Mouse (Mus musculus): ENCODE measurements around the gene Gm813. TPM values are rescaled to one million over a fixed set of nuclear protein-coding genes. Genes with fewer than 3 reads are reported as not detected.

Gm813 gene
- polyA plus RNA-seq, 1 experiment from 2014 or later: not detected

DNA sequence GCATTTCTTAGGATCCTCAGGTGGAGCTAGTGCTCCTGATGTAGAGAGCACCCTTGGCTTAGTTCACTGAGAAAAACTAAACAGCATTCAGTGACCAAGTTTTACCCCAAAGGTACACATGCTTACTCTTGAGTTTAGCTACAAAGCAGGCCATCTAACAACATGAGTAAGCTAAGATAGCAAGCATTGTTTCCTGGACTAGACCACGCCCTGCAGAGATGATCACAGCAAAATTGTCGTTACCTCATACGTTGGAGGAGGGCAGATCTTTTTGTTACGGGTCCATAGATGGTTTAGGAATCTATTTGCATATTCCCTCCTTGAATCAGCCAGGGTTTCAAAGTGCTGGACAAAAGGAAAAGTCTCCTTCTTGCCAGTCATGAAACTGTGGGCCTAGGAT, 20.7 kb upstream of the Gm813 start:
- no peak overlapping the region for H3K4me2 ChIP-seq
- no peaks in the 10 kb centered on the region for H3K9me3 ChIP-seq (replicated peaks)
- 6% methylated on average over 4 of the region's 4 CpGs for WGBS (ENCODE audit: insufficient replicate concordance)
- H3K4me3 ChIP-seq (replicated peaks): no peak overlapping the region
- H3K36me3 ChIP-seq (replicated peaks): no peaks in the 10 kb centered on the region
- ATAC-seq (ENCODE audit: insufficient read depth): peak; percentile 57; the same call in 1 of the 2 replicates
- H3K27ac ChIP-seq (replicated peaks): peak overlapping the region; percentile 26
- peaks cover 15% of the 10 kb centered on the region for H3K4me1 ChIP-seq (replicated peaks)
- H3K27me3 ChIP-seq: no peaks in the 10 kb centered on the region
- H3K9ac ChIP-seq: no peak overlapping the region

DNA sequence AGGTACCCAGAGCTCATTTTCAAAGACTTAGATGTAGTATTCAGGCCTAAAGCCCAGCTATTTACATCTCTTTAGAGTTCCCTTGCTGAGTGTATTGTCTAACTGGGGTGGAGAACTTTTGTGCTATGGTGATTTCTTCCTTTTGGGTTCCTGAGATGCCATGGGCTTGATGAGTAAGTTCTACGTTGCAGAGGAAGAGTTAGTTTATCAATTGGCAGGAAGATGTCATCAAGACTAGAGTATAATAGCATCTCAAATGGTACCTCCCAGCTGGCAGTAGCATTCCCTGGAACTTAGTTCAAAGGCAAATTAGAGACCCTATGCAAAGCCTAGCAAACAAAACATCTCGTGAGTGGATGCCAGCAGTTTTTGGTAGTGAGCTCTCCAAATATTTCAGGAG, 19.1 kb upstream of the Gm813 start:
- H3K4me2 ChIP-seq: no peak overlapping the region
- no peaks in the 10 kb centered on the region for H3K9me3 ChIP-seq (replicated peaks)
- no peak overlapping the region for H3K9ac ChIP-seq
- 58% methylated on average over 2 of the region's 2 CpGs for WGBS (ENCODE audit: insufficient replicate concordance)
- ATAC-seq (ENCODE audit: insufficient read depth): no peak
- H3K4me3 ChIP-seq (replicated peaks): no peak overlapping the region
- H3K4me1 ChIP-seq (replicated peaks): peaks cover 15% of the 10 kb centered on the region
- H3K27me3 ChIP-seq: no peaks in the 10 kb centered on the region
- no peak overlapping the region for H3K27ac ChIP-seq (replicated peaks)
- H3K36me3 ChIP-seq (replicated peaks): no peaks in the 10 kb centered on the region

DNA sequence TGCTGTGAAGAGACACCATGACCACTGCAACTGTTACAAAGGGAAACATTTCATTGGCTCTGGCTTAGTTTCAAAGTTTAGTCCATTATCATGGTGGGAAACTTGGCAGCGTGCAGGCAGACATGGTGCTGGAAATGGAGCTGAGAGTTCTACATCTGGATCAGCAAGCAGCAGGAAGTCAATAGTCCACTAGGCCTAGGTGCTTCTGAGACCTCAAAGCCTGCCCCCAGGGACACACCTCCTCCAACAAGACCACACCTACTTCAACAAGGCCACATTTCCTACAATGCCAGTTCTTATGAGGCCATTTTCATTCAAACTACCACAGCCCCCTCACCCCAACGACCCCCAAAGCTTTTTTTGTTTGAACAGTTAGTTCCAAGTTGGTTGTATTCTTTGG, 13.0 kb upstream of the Gm813 start:
- no peak overlapping the region for H3K4me3 ChIP-seq (replicated peaks)
- peaks cover 42% of the 10 kb centered on the region for H3K4me1 ChIP-seq (replicated peaks)
- H3K4me2 ChIP-seq: no peak overlapping the region
- ATAC-seq (ENCODE audit: insufficient read depth): peak; percentile 51; the same call in 1 of the 2 replicates
- peak overlapping the region; percentile 75 for H3K27ac ChIP-seq (replicated peaks)
- no peaks in the 10 kb centered on the region for H3K9me3 ChIP-seq (replicated peaks)
- H3K9ac ChIP-seq: no peak overlapping the region
- H3K36me3 ChIP-seq (replicated peaks): no peaks in the 10 kb centered on the region
- no peaks in the 10 kb centered on the region for H3K27me3 ChIP-seq
- WGBS (ENCODE audit: insufficient replicate concordance): 60% methylated on average over 2 of the region's 2 CpGs

DNA sequence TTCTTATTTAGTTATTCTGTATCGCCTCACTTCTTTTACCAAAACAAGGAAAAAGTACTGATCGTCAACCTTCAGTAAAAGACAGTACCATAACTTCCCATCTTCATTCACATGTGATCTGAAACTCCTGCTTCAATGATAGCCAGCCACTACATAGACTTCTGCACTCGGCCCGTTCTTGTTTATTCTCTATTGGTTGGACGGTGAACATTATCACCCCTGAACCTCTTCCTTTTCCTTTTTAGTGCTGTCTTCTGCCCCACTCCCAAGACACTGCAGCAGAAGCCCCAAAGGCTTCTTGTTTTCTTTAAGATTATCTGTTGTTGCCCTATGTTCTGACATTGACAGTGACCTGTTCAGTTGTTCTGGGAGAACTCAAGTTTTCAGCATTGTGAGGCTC, 12.2 kb upstream of the Gm813 start:
- Histone ChIP-seq H3K27ac (replicated peaks) (peak overlapping the region; percentile 75), H3K4me2 (no peak overlapping the region), H3K4me3 (replicated peaks) (no peak overlapping the region), H3K4me1 (replicated peaks) (peaks cover 42% of the 10 kb centered on the region), H3K9ac (no peak overlapping the region; the same call in 1 of the 2 replicates), H3K27me3 (no peaks in the 10 kb centered on the region), H3K36me3 (replicated peaks) (no peaks in the 10 kb centered on the region), H3K9me3 (replicated peaks) (no peaks in the 10 kb centered on the region)
- no peak for ATAC-seq (ENCODE audit: insufficient read depth)
- WGBS (ENCODE audit: insufficient replicate concordance): 48% methylated on average over 5 of the region's 5 CpGs

DNA sequence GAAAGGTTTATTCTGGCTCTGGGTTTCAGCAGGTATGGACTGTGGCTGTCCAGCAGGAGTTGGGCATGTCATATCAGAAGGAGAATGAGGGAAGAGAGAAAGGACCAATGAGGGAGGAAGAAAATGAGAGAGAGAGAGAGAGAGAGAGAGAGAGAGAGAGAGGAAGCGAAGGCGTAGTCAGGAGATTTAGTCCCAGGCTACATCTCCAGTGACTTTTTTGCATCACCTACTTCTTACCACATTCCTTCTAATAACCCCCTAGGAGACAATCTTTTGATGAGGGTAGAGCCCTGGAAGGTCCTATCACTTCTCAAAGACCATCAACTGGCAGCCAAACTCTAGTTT, 11.5 kb upstream of the Gm813 start:
- WGBS (ENCODE audit: insufficient replicate concordance): 86% methylated on average over 2 of the region's 2 CpGs
- H3K9me3 ChIP-seq (replicated peaks): no peaks in the 10 kb centered on the region
- peaks cover 42% of the 10 kb centered on the region for H3K4me1 ChIP-seq (replicated peaks)
- no peaks in the 10 kb centered on the region for H3K27me3 ChIP-seq
- ATAC-seq (ENCODE audit: insufficient read depth): no peak
- H3K4me2 ChIP-seq: no peak overlapping the region
- no peak overlapping the region for H3K4me3 ChIP-seq (replicated peaks)
- H3K27ac ChIP-seq (replicated peaks): peak overlapping the region; percentile 75
- H3K36me3 ChIP-seq (replicated peaks): no peaks in the 10 kb centered on the region
- 0 out of 2 replicates have a peak overlapping the region, but pooled peaks have one; percentile 21 for H3K9ac ChIP-seq

DNA sequence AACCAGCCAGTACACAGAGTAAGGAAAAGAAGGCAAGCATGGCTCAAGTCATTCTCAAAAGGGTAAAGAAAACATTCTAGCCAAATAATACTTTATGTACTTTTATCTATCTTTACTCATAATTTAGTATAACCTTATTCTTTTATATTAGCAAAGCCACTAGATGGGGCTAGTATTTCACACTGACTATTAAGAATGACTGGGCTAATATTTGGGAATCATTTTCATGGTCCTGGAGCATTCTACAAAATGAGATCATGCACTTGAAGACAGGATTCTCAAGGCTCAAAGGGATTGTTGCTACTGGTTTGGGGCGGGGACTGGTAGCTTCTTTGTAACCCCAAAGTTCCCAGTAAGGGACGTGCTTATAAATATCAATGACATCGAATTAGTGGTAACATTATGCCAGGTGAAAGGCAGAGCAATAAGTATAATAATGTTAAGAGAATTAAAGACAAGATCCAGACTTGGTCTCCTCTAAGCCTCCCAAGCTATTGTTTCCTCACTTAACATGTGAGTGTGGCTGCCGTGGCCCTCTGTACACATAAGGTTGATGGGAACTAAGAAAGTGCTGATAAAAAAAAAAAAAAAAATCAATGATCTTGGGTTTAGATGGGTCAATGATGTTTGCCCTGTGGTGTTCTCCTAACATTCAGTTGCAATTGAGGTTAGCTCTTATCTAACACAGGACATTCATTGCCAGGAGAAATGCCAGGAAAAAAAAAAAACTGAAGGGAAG, 11.0 kb upstream of the Gm813 start:
- H3K36me3 ChIP-seq (replicated peaks): no peaks in the 10 kb centered on the region
- H3K4me3 ChIP-seq (replicated peaks): no peak overlapping the region
- H3K27me3 ChIP-seq: no peaks in the 10 kb centered on the region
- peak; percentile 45 for ATAC-seq (ENCODE audit: insufficient read depth)
- H3K4me1 ChIP-seq (replicated peaks): peaks cover 42% of the 10 kb centered on the region
- no peak overlapping the region for H3K9ac ChIP-seq
- 58% methylated on average over 4 of the region's 4 CpGs for WGBS (ENCODE audit: insufficient replicate concordance)
- no peaks in the 10 kb centered on the region for H3K9me3 ChIP-seq (replicated peaks)
- no peak overlapping the region for H3K4me2 ChIP-seq
- peak overlapping the region; percentile 75 for H3K27ac ChIP-seq (replicated peaks)

DNA sequence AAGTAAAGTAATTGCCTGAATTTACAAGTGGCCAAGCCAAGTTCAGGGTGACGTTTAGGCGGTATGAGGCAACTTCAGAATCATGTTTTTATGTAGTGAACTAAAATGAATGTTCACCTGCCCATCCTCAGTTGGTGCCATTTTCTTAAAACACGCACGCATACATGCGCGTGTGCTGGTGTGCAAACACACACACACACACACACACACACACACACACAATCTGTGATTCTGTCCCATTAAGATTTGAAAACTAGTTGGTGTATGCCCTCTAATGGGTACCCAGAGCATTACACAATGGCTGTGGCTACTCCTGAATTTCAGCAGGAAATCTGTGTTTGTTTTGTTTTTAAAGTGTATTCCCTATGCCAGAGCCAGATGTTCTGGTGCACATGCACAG, 7.2 kb upstream of the Gm813 start:
- no peak overlapping the region for H3K4me3 ChIP-seq (replicated peaks)
- ATAC-seq (ENCODE audit: insufficient read depth): no peak
- WGBS (ENCODE audit: insufficient replicate concordance): 81% methylated on average over 6 of the region's 6 CpGs

DNA sequence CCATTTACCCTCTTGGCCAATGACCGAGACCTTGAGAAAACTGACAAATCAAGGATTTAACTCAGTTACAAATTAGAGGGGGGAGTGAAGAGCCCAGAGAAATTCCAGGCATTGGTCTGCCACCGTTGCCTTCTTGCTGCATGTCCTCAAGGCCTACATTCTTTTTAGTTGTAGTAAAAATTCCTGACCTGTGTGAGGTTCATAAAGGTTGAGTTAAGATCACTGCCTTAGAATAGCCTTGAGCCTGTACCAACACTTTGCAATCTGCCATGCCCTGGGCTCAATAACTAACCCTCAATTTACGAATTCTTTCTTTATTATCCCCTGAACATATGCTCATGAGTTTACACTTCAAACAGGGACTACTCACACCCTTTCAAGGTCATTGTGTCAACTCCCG, 6.3 kb upstream of the Gm813 start:
- H3K9me3 ChIP-seq (replicated peaks): no peaks in the 10 kb centered on the region
- no peak overlapping the region for H3K4me3 ChIP-seq (replicated peaks)
- H3K4me2 ChIP-seq: no peak overlapping the region
- H3K36me3 ChIP-seq (replicated peaks): no peaks in the 10 kb centered on the region
- peaks cover 19% of the 10 kb centered on the region for H3K4me1 ChIP-seq (replicated peaks)
- ATAC-seq (ENCODE audit: insufficient read depth): no peak
- H3K9ac ChIP-seq: no peak overlapping the region
- H3K27ac ChIP-seq (replicated peaks): no peak overlapping the region
- H3K27me3 ChIP-seq: no peaks in the 10 kb centered on the region
- 73% methylated on average over 4 of the region's 4 CpGs for WGBS (ENCODE audit: insufficient replicate concordance)

More for the DNA sequence above, 7.2 kb upstream of the Gm813 start:
- H3K4me1 ChIP-seq (replicated peaks): peaks cover 27% of the 10 kb centered on the region
- H3K27ac ChIP-seq (replicated peaks): no peak overlapping the region
- H3K9me3 ChIP-seq (replicated peaks): no peaks in the 10 kb centered on the region
- H3K27me3 ChIP-seq: no peaks in the 10 kb centered on the region
- no peak overlapping the region for H3K9ac ChIP-seq
- no peak overlapping the region for H3K4me2 ChIP-seq
- no peaks in the 10 kb centered on the region for H3K36me3 ChIP-seq (replicated peaks)

DNA sequence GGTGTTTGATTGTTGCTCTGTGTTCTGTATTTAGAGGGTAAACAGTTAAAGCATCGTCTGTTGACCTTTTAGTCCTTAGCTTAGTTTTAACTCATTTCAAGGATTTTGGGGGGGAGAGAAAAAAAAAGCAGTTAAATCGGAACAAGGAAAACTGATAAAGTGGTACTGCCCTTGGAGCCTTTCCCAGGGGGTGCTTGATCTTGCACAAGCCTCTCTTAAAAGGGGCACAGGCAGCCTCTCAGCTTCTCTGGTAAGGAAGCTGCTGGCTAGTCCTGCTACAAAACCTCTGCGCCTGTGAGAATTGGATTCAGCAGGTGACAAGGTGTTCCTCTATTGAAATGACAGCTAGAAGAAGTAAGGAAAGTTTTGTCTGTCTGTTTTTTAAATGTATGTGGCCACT, 5.6 kb upstream of the Gm813 start:
- H3K4me2 ChIP-seq: no peak overlapping the region
- H3K4me1 ChIP-seq (replicated peaks): peaks cover 12% of the 10 kb centered on the region
- no peaks in the 10 kb centered on the region for H3K36me3 ChIP-seq (replicated peaks)
- no peaks in the 10 kb centered on the region for H3K27me3 ChIP-seq
- no peak for ATAC-seq (ENCODE audit: insufficient read depth)
- whole genome bisulfite sequencing (ENCODE audit: insufficient replicate concordance): 74% methylated on average over 3 of the region's 3 CpGs
- no peak overlapping the region for H3K27ac ChIP-seq (replicated peaks)
- no peak overlapping the region for H3K9ac ChIP-seq
- H3K9me3 ChIP-seq (replicated peaks): no peaks in the 10 kb centered on the region
- H3K4me3 ChIP-seq (replicated peaks): no peak overlapping the region

DNA sequence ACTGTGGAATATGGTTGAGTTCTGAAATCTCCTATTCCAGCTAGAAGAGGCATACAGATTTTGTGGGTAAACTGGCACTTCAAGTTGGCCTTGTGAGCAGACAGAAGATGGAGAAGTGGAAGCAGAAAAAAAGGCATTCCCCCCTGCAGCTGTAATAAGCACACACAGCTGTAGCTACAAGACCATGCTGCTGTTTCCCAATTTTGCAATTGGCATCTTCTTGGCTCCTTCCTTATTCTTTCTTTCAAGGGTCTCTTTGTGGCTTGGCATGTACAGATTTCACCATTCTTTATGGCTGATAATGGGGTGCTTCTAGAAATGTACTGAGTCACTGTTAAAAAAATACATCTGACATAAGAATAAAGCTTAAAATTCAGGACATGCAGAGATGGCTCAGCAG, 568 bp upstream of the Gm813 start:
- no peaks in the 10 kb centered on the region for H3K36me3 ChIP-seq (replicated peaks)
- no peaks in the 10 kb centered on the region for H3K9me3 ChIP-seq (replicated peaks)
- H3K4me3 ChIP-seq (replicated peaks): no peak overlapping the region
- no peak for ATAC-seq (ENCODE audit: insufficient read depth)
- no peaks in the 10 kb centered on the region for H3K27me3 ChIP-seq
- no peak overlapping the region for H3K27ac ChIP-seq (replicated peaks)
- H3K9ac ChIP-seq: no peak overlapping the region
- no peaks in the 10 kb centered on the region for H3K4me1 ChIP-seq (replicated peaks)
- H3K4me2 ChIP-seq: no peak overlapping the region

DNA sequence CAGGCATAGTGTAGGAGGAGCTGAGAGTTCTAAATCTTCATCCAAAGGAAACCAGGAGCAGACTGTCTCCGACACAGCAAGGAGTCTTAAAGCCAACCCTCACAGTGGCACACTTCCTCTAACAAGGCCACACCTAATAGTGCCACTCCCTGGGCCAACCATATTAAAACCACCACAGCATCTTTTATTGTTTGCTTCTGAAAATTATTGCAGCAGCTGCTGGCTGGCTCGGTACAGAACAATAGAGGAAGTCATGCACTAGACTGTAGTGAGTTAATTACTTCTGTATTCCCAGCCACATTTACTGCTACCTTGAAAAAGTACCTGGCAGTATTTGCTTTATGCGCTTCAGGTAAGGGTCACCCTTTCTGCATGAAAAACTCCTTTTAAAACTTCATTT, 3.8 kb downstream of the Gm813 start:
- ATAC-seq (ENCODE audit: insufficient read depth): no peak

DNA sequence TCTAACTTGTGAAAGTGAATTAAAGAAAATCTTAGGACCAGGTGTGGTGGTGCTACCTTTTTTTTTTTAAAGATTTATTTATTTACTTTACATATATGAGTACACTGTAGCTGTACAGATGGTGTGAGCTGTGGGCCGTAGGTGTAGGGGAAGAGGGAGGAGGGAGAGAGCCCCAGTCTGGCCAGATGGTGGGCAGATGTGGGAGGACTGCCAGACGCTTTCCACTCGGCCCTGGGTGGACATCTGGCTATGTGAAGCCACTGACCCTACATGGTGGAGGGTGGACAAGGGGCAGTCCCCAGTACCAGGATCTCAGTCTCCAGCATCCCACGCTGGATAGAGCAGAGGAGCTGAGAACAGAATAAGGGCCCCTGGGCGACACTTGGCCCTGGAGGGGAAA, 9.7 kb downstream of the Gm813 start:
- Histone ChIP-seq H3K4me2 (no peak overlapping the region), H3K27ac (replicated peaks) (0 out of 2 replicates have a peak overlapping the region, but pooled peaks have one; percentile 29), H3K9me3 (replicated peaks) (no peaks in the 10 kb centered on the region), H3K27me3 (no peaks in the 10 kb centered on the region), H3K36me3 (replicated peaks) (no peaks in the 10 kb centered on the region), H3K4me1 (replicated peaks) (peaks cover 34% of the 10 kb centered on the region), H3K4me3 (replicated peaks) (no peak overlapping the region), H3K9ac (no peak overlapping the region)
- 71% methylated on average over 5 of the region's 5 CpGs for WGBS (ENCODE audit: insufficient replicate concordance)
- ATAC-seq (ENCODE audit: insufficient read depth): no peak

More for the DNA sequence above, 3.8 kb downstream of the Gm813 start:
- no peaks in the 10 kb centered on the region for H3K36me3 ChIP-seq (replicated peaks)
- H3K9ac ChIP-seq: no peak overlapping the region
- no peak overlapping the region for H3K4me3 ChIP-seq (replicated peaks)
- no peak overlapping the region for H3K27ac ChIP-seq (replicated peaks)
- no peaks in the 10 kb centered on the region; the same call in 1 of the 2 replicates for H3K4me1 ChIP-seq (replicated peaks)
- no peak overlapping the region for H3K4me2 ChIP-seq
- no peaks in the 10 kb centered on the region for H3K9me3 ChIP-seq (replicated peaks)
- no peaks in the 10 kb centered on the region for H3K27me3 ChIP-seq
- 49% methylated on average over 3 of the region's 3 CpGs for WGBS (ENCODE audit: insufficient replicate concordance)

Data from liver, embryonic 15.5 days (tissue).